Mouse (Mus musculus): ENCODE measurements around the gene Hecw2.
A peak's percentile ranks its signal among the peaks of the same experiment; 100 is the strongest.

Hecw2 gene

GRCm38 (mm10) chr1:54194954-54195305 is at the start of gene Hecw2:
Hecw2 (minus strand) TSS chr1:54195168.
- peak; percentile 83 for DNase-seq

GRCm38 (mm10) chr1:54242722-54243121 is 47.8 kb upstream of the Hecw2 start:
- no peak for DNase-seq

- no peak for DNase-seq
These were observed 25.3 kb upstream of the Hecw2 start for GRCm38 (mm10) chr1:54220273-54220672.

GRCm38 (mm10) chr1:54194183-54194953 is 600 bp downstream of the Hecw2 start:
- DNase-seq, result peak; percentile 77 to 81

GRCm38 (mm10) chr1:54193191-54193770 is 1.7 kb downstream of the Hecw2 start:
- DNase-seq, result peak; percentile 55 to 64

GRCm38 (mm10) chr1:54187579-54187978 is 7.4 kb downstream of the Hecw2 start:
- DNase-seq, result peak; percentile 14 to 19

GRCm38 (mm10) chr1:54186347-54186746 is 8.6 kb downstream of the Hecw2 start:
- no peak for DNase-seq

GRCm38 (mm10) chr1:54180663-54181062 is 14.3 kb downstream of the Hecw2 start:
- DNase-seq, result no peak

GRCm38 (mm10) chr1:54179179-54179578 is 15.8 kb downstream of the Hecw2 start:
- no peak for DNase-seq

- no peak for DNase-seq
These were observed 18.4 kb downstream of the Hecw2 start for GRCm38 (mm10) chr1:54176592-54176991.

- DNase-seq, result no peak
These were observed 27.0 kb downstream of the Hecw2 start for GRCm38 (mm10) chr1:54168014-54168413.

- peak; percentile 43 to 46 for DNase-seq
These were observed 35.4 kb downstream of the Hecw2 start for GRCm38 (mm10) chr1:54159531-54159930.

- peak in 1 of 2 experiments; percentile 5 for DNase-seq
These were observed 41.7 kb downstream of the Hecw2 start for GRCm38 (mm10) chr1:54153216-54153786.

GRCm38 (mm10) chr1:54145106-54145505 is 49.9 kb downstream of the Hecw2 start:
- no peak for DNase-seq

GRCm38 (mm10) chr1:54133802-54134436 is 61.0 kb downstream of the Hecw2 start:
- DNase-seq, result no peak

GRCm38 (mm10) chr1:54128714-54129431 is 66.1 kb downstream of the Hecw2 start:
- DNase-seq, result no peak

GRCm38 (mm10) chr1:54126991-54127742 is 67.8 kb downstream of the Hecw2 start:
- DNase-seq, result no peak

- no peak for DNase-seq
These were observed 72.4 kb downstream of the Hecw2 start for GRCm38 (mm10) chr1:54122551-54122950.

GRCm38 (mm10) chr1:54121071-54121730 is 73.8 kb downstream of the Hecw2 start:
- DNase-seq, result no peak

GRCm38 (mm10) chr1:54119638-54120320 is 75.2 kb downstream of the Hecw2 start:
- peak in 1 of 2 experiments; percentile 19 for DNase-seq
